ENCODE assay signal across 23 mouse cellular contexts in the genomic region with DNA sequence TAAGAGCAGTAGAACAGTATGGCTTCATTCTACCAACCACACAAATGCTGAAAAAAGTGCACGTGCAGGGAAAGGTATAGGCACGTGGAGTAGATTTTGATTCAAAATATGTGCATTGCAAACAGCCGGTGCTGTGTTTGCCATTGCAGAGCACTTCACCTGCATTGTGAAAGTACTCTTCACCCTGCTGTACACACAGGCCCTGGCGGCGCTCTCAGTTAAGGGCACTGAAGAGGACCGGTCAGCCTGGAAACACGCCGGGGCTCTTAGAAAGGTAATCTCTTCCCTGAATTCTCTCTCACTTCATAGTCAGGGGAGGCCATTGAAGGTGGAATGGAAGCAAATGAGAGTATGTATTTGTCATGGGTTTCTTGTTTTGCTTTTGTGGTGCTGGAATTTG. TPM values are rescaled to one million over a fixed set of nuclear protein-coding genes. Genes with fewer than 3 reads are reported as not detected.
"Had no signal": no experiment of that assay in that cellular context is flagged by ENCODE, and none has a peak within 500 bp of the region (broad histone marks: within the 10 kb centered on the region; RNA-seq: fewer than 3 reads in every experiment).

No protein-coding gene starts in this region.

- H3K4me1 ChIP-seq: midbrain, embryonic 12.5 days; midbrain, embryonic 15.5 days; neural tube, embryonic 12.5 days; neural tube, embryonic 15.5 days; stomach, embryonic 15.5 days had no signal

- H3K27ac ChIP-seq: kidney, postnatal 0 days; layer of hippocampus, adult 2 months; liver, embryonic 14.5 days; midbrain, embryonic 12.5 days; midbrain, embryonic 15.5 days; neural tube, embryonic 12.5 days; neural tube, embryonic 15.5 days; stomach, embryonic 15.5 days had no signal

- DNase-seq: kidney, adult 18-20 months; kidney, postnatal 25 days; layer of hippocampus, adult 9-11 months; liver, postnatal 0 days; retina, postnatal 1 day; right cerebral cortex, postnatal 25 days; spleen, adult 18-20 months; thymus, adult 2 months; thymus, postnatal 14 days; thymus, postnatal 4 days had no signal

- H3K9me3 ChIP-seq: midbrain, embryonic 12.5 days; midbrain, embryonic 15.5 days; neural tube, embryonic 12.5 days; neural tube, embryonic 15.5 days; stomach, embryonic 15.5 days had no signal

- H3K4me3 ChIP-seq: layer of hippocampus, adult 2 months; midbrain, embryonic 12.5 days; midbrain, embryonic 15.5 days; neural tube, embryonic 12.5 days; neural tube, embryonic 15.5 days; stomach, embryonic 15.5 days had no signal

- ATAC-seq: inflammation-experienced regulatory T-cells, adult 6 months; intestine, embryonic 16.5 days; liver, postnatal 0 days; midbrain, embryonic 15.5 days had no signal

- H3K9ac ChIP-seq: liver, embryonic 14.5 days; liver, postnatal 0 days; midbrain, embryonic 12.5 days; midbrain, embryonic 15.5 days; neural tube, embryonic 12.5 days; neural tube, embryonic 15.5 days; stomach, embryonic 15.5 days had no signal

- H3K4me2 ChIP-seq: midbrain, embryonic 12.5 days; midbrain, embryonic 15.5 days; neural tube, embryonic 12.5 days; neural tube, embryonic 15.5 days; stomach, embryonic 15.5 days had no signal

- H3K27me3 ChIP-seq: midbrain, embryonic 12.5 days; midbrain, embryonic 15.5 days; neural tube, embryonic 12.5 days; neural tube, embryonic 15.5 days; stomach, embryonic 15.5 days had no signal

RNA-seq across cellular contexts. Expression of gene Myo3b, which starts 26.0 kb away (rescaled TPM):
- total RNA-seq: liver, adult 2 months; megakaryocyte-erythroid progenitor cell, adult 5-6 weeks had no signal
- polyA plus RNA-seq: limb, embryonic 11.5 days; liver, adult 2 months; liver, embryonic 14.5 days; liver, postnatal 0 days; midbrain, embryonic 12.5 days had no signal
